Mouse (Mus musculus) neural tube, embryonic 14.5 days (tissue): ENCODE results near the gene Cbx8. TPM values are rescaled to one million over a fixed set of nuclear protein-coding genes. Genes with fewer than 3 reads are reported as not detected.

Experiments
- ATAC-seq: fragments of 200-750 bp; cut with Nextera tagmentation; 2 replicates; pipeline ENCODE4 v1.8.0; 2017; ENCODE audit warnings: low read depth, mild to moderate bottlenecking, moderate TSS enrichment, moderate library complexity
- H3K27ac ChIP-seq: fragments of 300-500 bp; sonication (generic); 2 replicates; pipeline ENCODE4 v1.5.1; 2014; ENCODE audit warnings: low read depth, mild to moderate bottlenecking, control low read depth, low read length, moderate library complexity, mixed read lengths
- H3K27me3 ChIP-seq: fragments of 300-500 bp; sonication (generic); 2 replicates; pipeline ENCODE4 v1.6.1; 2014; ENCODE audit warnings: low read length; ENCODE audit not compliant: control insufficient read depth, insufficient read depth
- H3K36me3 ChIP-seq: fragments of 300-500 bp; sonication (generic); 2 replicates; pipeline ENCODE4 v1.6.1; 2014; ENCODE audit warnings: low read length, mixed read lengths; ENCODE audit not compliant: control insufficient read depth, insufficient read depth
- H3K4me1 ChIP-seq: fragments of 300-500 bp; sonication (generic); 2 replicates; pipeline ENCODE4 v1.6.1; 2014; ENCODE audit warnings: low read length; ENCODE audit not compliant: control insufficient read depth, insufficient read depth
- H3K4me2 ChIP-seq: fragments of 300-500 bp; sonication (generic); 2 replicates; pipeline ENCODE4 v1.6.1; 2014; ENCODE audit warnings: mild to moderate bottlenecking, low read depth, low read length, control low read depth
- H3K4me3 ChIP-seq: fragments of 300-500 bp; sonication (generic); 2 replicates; pipeline ENCODE4 v1.5.1; 2014; ENCODE audit warnings: low read depth, low read length, control low read depth, mixed read lengths
- H3K9ac ChIP-seq: fragments of 300-500 bp; sonication (generic); replicated peaks from 2 replicates; pipeline ENCODE4 v1.6.1; 2014; ENCODE audit warnings: low read depth, mild to moderate bottlenecking, control low read depth, low read length, mixed read lengths
- H3K9me3 ChIP-seq: fragments of 300-500 bp; sonication (generic); 2 replicates; pipeline ENCODE4 v1.6.1; 2016; ENCODE audit warnings: low read length; ENCODE audit not compliant: control insufficient read depth
- WGBS: fragments of 180-500 bp; shearing (Covaris S2); extraction: QIAGEN DNeasy Blood & Tissue Kit; methylation state at CpG from one replicate; pipeline ENCODE4 v1.1.7; 2014; 5-methylcytosine and 5-hydroxymethylcytosine counted together
- polyA plus RNA-seq: library from polyadenylated mRNA; unstranded; fragments of >200 nt; fragmentation: Nextera tagmentation; extraction: Ambion mirVana; gene quantifications from 2 replicates; pipeline ENCODE4 v1.2.1, GENCODE M21; 2014

Gene Cbx8
- polyA plus RNA-seq, 1 experiment from 2014 or later, result 10.1 TPM

GRCm38 (mm10) chr11:119085279-119086062, 44.7 kb upstream of the Cbx8 start:
- Histone ChIP-seq H3K36me3 (peaks cover 19% of the 10 kb centered on the region), H3K27me3 (peaks cover 41% of the 10 kb centered on the region), H3K4me3 (peak overlapping the region; percentile 96), H3K4me2 (peak overlapping the region; percentile 99), H3K4me1 (peaks cover 37% of the 10 kb centered on the region), H3K27ac (peak overlapping the region; percentile 100), H3K9ac (peak overlapping the region; percentile 89), H3K9me3 (no peaks in the 10 kb centered on the region)
- ATAC-seq, result peak; percentile 54
- under 1% methylated on average over 56 of the region's 66 CpGs for WGBS

- Histone ChIP-seq H3K4me2 (peak overlapping the region; percentile 99), H3K27me3 (peaks cover 42% of the 10 kb centered on the region), H3K9me3 (no peaks in the 10 kb centered on the region), H3K36me3 (peaks cover 27% of the 10 kb centered on the region), H3K27ac (peak overlapping the region; percentile 100), H3K4me1 (peaks cover 34% of the 10 kb centered on the region), H3K9ac (peak overlapping the region; percentile 89), H3K4me3 (peak overlapping the region; percentile 96)
- WGBS, result 1% methylated on average over 18 of the region's 18 CpGs
- no peak for ATAC-seq
These were observed 43.9 kb upstream of the Cbx8 start for GRCm38 (mm10) chr11:119084446-119085278.

GRCm38 (mm10) chr11:119083724-119084445, 43.1 kb upstream of the Cbx8 start:
- 3% methylated on average over 28 of the region's 28 CpGs for WGBS
- H3K27me3 ChIP-seq, result peaks cover 40% of the 10 kb centered on the region
- ATAC-seq, result no peak

GRCm38 (mm10) chr11:119082638-119083599, 42.1 kb upstream of the Cbx8 start:
- 0 out of 2 replicates have a peak overlapping the region, but pooled peaks have one; percentile 89 for H3K9ac ChIP-seq
- peaks cover 49% of the 10 kb centered on the region for H3K4me1 ChIP-seq

More at GRCm38 (mm10) chr11:119083724-119084445, 43.1 kb upstream of the Cbx8 start:
- H3K9ac ChIP-seq, result peak overlapping the region; percentile 89
- H3K36me3 ChIP-seq, result peaks cover 27% of the 10 kb centered on the region
- H3K9me3 ChIP-seq, result no peaks in the 10 kb centered on the region
- H3K4me3 ChIP-seq, result peak overlapping the region; percentile 96
- H3K27ac ChIP-seq, result no peak overlapping the region
- peaks cover 41% of the 10 kb centered on the region for H3K4me1 ChIP-seq
- H3K4me2 ChIP-seq, result peak overlapping the region; percentile 99

GRCm38 (mm10) chr11:119081839-119082637, 41.3 kb upstream of the Cbx8 start:
- H3K9ac ChIP-seq, result no peak overlapping the region

More at GRCm38 (mm10) chr11:119082638-119083599, 42.1 kb upstream of the Cbx8 start:
- no peaks in the 10 kb centered on the region for H3K9me3 ChIP-seq
- peak overlapping the region; percentile 99 for H3K4me2 ChIP-seq
- no peak overlapping the region for H3K27ac ChIP-seq
- no peak for ATAC-seq
- H3K36me3 ChIP-seq, result peaks cover 27% of the 10 kb centered on the region
- H3K27me3 ChIP-seq, result peaks cover 30% of the 10 kb centered on the region
- peak overlapping the region; percentile 96 for H3K4me3 ChIP-seq
- 10% methylated on average over 20 of the region's 20 CpGs for WGBS

GRCm38 (mm10) chr11:119081148-119081838, 40.5 kb upstream of the Cbx8 start:
- ATAC-seq, result no peak
- 27% methylated on average over 43 of the region's 47 CpGs for WGBS
- peaks cover 49% of the 10 kb centered on the region for H3K4me1 ChIP-seq

More at GRCm38 (mm10) chr11:119081839-119082637, 41.3 kb upstream of the Cbx8 start:
- peaks cover 27% of the 10 kb centered on the region for H3K36me3 ChIP-seq
- H3K4me1 ChIP-seq, result peaks cover 49% of the 10 kb centered on the region
- H3K9me3 ChIP-seq, result no peaks in the 10 kb centered on the region
- H3K27me3 ChIP-seq, result peaks cover 23% of the 10 kb centered on the region
- 0 out of 2 replicates have a peak overlapping the region, but pooled peaks have one; percentile 99 for H3K4me2 ChIP-seq
- no peak for ATAC-seq
- WGBS, result 20% methylated on average over 21 of the region's 21 CpGs
- H3K27ac ChIP-seq, result no peak overlapping the region
- H3K4me3 ChIP-seq, result peak overlapping the region; percentile 4; the same call in 1 of the 2 replicates

More at GRCm38 (mm10) chr11:119081148-119081838, 40.5 kb upstream of the Cbx8 start:
- Histone ChIP-seq H3K4me3 (peak overlapping the region; percentile 12; the same call in 1 of the 2 replicates), H3K4me2 (peak overlapping the region; percentile 29), H3K27me3 (peaks cover 20% of the 10 kb centered on the region), H3K9ac (peak overlapping the region; percentile 46; the same call in 1 of the 2 replicates), H3K36me3 (peaks cover 27% of the 10 kb centered on the region), H3K27ac (no peak overlapping the region), H3K9me3 (no peaks in the 10 kb centered on the region)
